Mouse (Mus musculus) CH12.LX (cell line): ENCODE measurements around the gene Hoxa11. TPM values are rescaled to one million over a fixed set of nuclear protein-coding genes. Genes with fewer than 3 reads are reported as not detected.

ENCODE experiments used
- DNase-seq: peaks from one replicate; pipeline ENCODE4 v3.0.0-alpha.2; 2013; ENCODE audit errors: extremely low read depth
- H3K27ac ChIP-seq: 2 replicates; pipeline ENCODE4 v1.5.1; 2012; ENCODE audit warnings: low read depth, mild to moderate bottlenecking, control low read depth, moderate library complexity; ENCODE audit not compliant: insufficient read depth
- H3K27me3 ChIP-seq: replicated peaks from 2 replicates; pipeline ENCODE3; 2012; ENCODE audit warnings: inconsistent platforms
- H3K36me3 ChIP-seq, 2 experiments: replicated peaks in 1 of 2; 2 replicates each; pipeline versions ENCODE3 to v1.6.1; 2012; ENCODE audit warnings: inconsistent platforms in 1 of 2, low read length in 1 of 2, mild to moderate bottlenecking in 1 of 2, mixed read lengths in 1 of 2, moderate library complexity in 1 of 2; ENCODE audit not compliant: control insufficient read depth in 1 of 2, insufficient read depth in 1 of 2
- H3K4me1 ChIP-seq, 2 experiments: 2 replicates each; pipeline ENCODE4 v1.6.1; 2012; ENCODE audit warnings: inconsistent platforms in 1 of 2, moderate library complexity in 1 of 2; ENCODE audit not compliant: insufficient read depth in 2 of 2, control insufficient read depth in 1 of 2
- H3K4me2 ChIP-seq: 2 replicates; pipeline ENCODE4 v1.6.1; 2012; ENCODE audit warnings: low read depth, mild to moderate bottlenecking, control low read depth; ENCODE audit not compliant: poor library complexity, insufficient read depth, severe bottlenecking
- H3K4me3 ChIP-seq, 3 experiments: fragments of 150-350 bp in 1 of 3; sonication (generic) in 1 of 3; replicated peaks in 1 of 3; 2 replicates each; pipeline versions ENCODE3 to v1.5.1; 2011 to 2012; ENCODE audit warnings: low read depth in 2 of 3, low read length in 2 of 3, mild to moderate bottlenecking in 2 of 3, moderate library complexity in 2 of 3, control low read depth in 1 of 3, improper control_type of control experiment in 1 of 3, inconsistent platforms in 1 of 3, mixed read lengths in 1 of 3; ENCODE audit not compliant: poor library complexity in 1 of 3
- H3K79me2 ChIP-seq: replicated peaks from 2 replicates; pipeline ENCODE4 v1.6.1; 2012; ENCODE audit warnings: mild to moderate bottlenecking, moderate library complexity; ENCODE audit not compliant: control insufficient read depth, poor library complexity, insufficient read depth, severe bottlenecking; ENCODE audit errors: extremely low read depth
- H3K9ac ChIP-seq: 2 replicates; pipeline ENCODE4 v1.6.1; 2012; ENCODE audit warnings: low read depth, mild to moderate bottlenecking, control low read depth, moderate library complexity; ENCODE audit not compliant: insufficient read depth
- H3K9me3 ChIP-seq: replicated peaks from 2 replicates; pipeline ENCODE3; 2012; ENCODE audit warnings: low read length, inconsistent platforms, mixed read lengths
- BHLHE40 ChIP-seq: IDR thresholded peaks from 2 replicates; pipeline ENCODE4 v1.6.1; 2011; ENCODE audit warnings: mild to moderate bottlenecking, low read depth, low read length, improper control_type of control experiment
- E2F4 ChIP-seq: IDR thresholded peaks from 2 replicates; pipeline ENCODE4 v1.6.1; 2011; ENCODE audit warnings: low read depth, low read length, improper control_type of control experiment; ENCODE audit not compliant: insufficient replicate concordance
- HCFC1 ChIP-seq: IDR thresholded peaks from 2 replicates; pipeline ENCODE4 v1.6.1; 2012; ENCODE audit warnings: low read depth, mild to moderate bottlenecking, inconsistent platforms, low read length, improper control_type of control experiment
- IRF4 ChIP-seq: IDR thresholded peaks from 2 replicates; pipeline ENCODE4 v1.6.1; 2014; ENCODE audit warnings: low read depth, mild to moderate bottlenecking, inconsistent platforms, low read length, improper control_type of control experiment
- MAFK ChIP-seq: IDR thresholded peaks from 2 replicates; pipeline ENCODE4 v1.6.1; 2011; ENCODE audit warnings: low read length, improper control_type of control experiment; ENCODE audit not compliant: insufficient replicate concordance
- MAZ ChIP-seq: IDR thresholded peaks from 2 replicates; pipeline ENCODE4 v1.6.1; 2012; ENCODE audit warnings: low read depth, mild to moderate bottlenecking, inconsistent platforms, low read length, improper control_type of control experiment, moderate library complexity
- MEF2A ChIP-seq: IDR thresholded peaks from 2 replicates; pipeline ENCODE4 v1.6.1; 2014; ENCODE audit warnings: low read depth, mild to moderate bottlenecking, inconsistent platforms, low read length, improper control_type of control experiment, borderline replicate concordance
- NRF1 ChIP-seq: IDR thresholded peaks from 2 replicates; pipeline ENCODE4 v1.6.1; 2014; ENCODE audit warnings: low read depth, mild to moderate bottlenecking, inconsistent platforms, low read length, improper control_type of control experiment, moderate library complexity
- PAX5 ChIP-seq: IDR thresholded peaks from 2 replicates; pipeline ENCODE4 v1.6.1; 2012; ENCODE audit warnings: low read length, inconsistent platforms, mixed read lengths
- POLR2A ChIP-seq: IDR thresholded peaks from 2 replicates; pipeline ENCODE4 v1.6.1; 2011; ENCODE audit warnings: low read depth, mild to moderate bottlenecking, improper control_type of control experiment, low read length
- POLR2AphosphoS2 ChIP-seq: IDR thresholded peaks from 2 replicates; pipeline ENCODE4 v1.6.1; 2011; ENCODE audit warnings: low read depth, low read length, improper control_type of control experiment
- RAD21 ChIP-seq: IDR thresholded peaks from 2 replicates; pipeline ENCODE4 v1.6.1; 2011; ENCODE audit warnings: low read depth, mild to moderate bottlenecking, low read length, improper control_type of control experiment, moderate library complexity
- RCOR1 ChIP-seq: conservative IDR thresholded peaks from 2 replicates; pipeline ENCODE4 v1.6.1; 2012; ENCODE audit warnings: low read depth, mild to moderate bottlenecking, inconsistent platforms, low read length, improper control_type of control experiment
- TCF12 ChIP-seq: IDR thresholded peaks from 2 replicates; pipeline ENCODE4 v1.6.1; 2014; ENCODE audit warnings: low read depth, mild to moderate bottlenecking, inconsistent platforms, low read length, improper control_type of control experiment
- UBTF ChIP-seq: IDR thresholded peaks from 2 replicates; pipeline ENCODE4 v1.6.1; 2012; ENCODE audit warnings: low read depth, mild to moderate bottlenecking, inconsistent platforms, low read length, improper control_type of control experiment, moderate library complexity
- USF1 ChIP-seq: IDR thresholded peaks from 2 replicates; pipeline ENCODE4 v1.6.1; 2014; ENCODE audit warnings: low read depth, mild to moderate bottlenecking, inconsistent platforms, low read length, improper control_type of control experiment
- USF2 ChIP-seq: conservative IDR thresholded peaks from 2 replicates; pipeline ENCODE4 v1.6.1; 2011; ENCODE audit warnings: low read depth, low read length, improper control_type of control experiment
- ZKSCAN1 ChIP-seq: IDR thresholded peaks from 2 replicates; pipeline ENCODE4 v1.6.1; 2012; ENCODE audit warnings: low read depth, inconsistent platforms, low read length, improper control_type of control experiment, borderline replicate concordance
- ZMIZ1 ChIP-seq: IDR thresholded peaks from 2 replicates; pipeline ENCODE4 v1.6.1; 2012; ENCODE audit warnings: low read depth, mild to moderate bottlenecking, inconsistent platforms, low read length, improper control_type of control experiment
- dilution Hi-C: fragments of 300-500 bp; cut with MboI; formaldehyde crosslinking; loops from 2 replicates; pipeline ENCODE4 v1.14.3; 2020; ENCODE audit warnings: low sequenced_read_pairs; ENCODE audit not compliant: extremely low pct_unique_long_range_greater_than_20kb, extremely low pct_ligation_motif_present
- in situ Hi-C: fragments of 300-500 bp; cut with MboI; formaldehyde crosslinking; loops from 3 replicates; pipeline ENCODE4 v1.14.3; 2019; ENCODE audit warnings: low sequenced_read_pairs, low pct_ligation_motif_present, low pct_unique_long_range_greater_than_20kb, mixed read lengths
- polyA plus RNA-seq: library from polyadenylated mRNA; unstranded; fragments of >175 nt; gene quantifications from 2 replicates; pipeline ENCODE4 v1.2.1, GENCODE M21; 2012; ENCODE audit warnings: low read depth; ENCODE audit not compliant: insufficient read length
- total RNA-seq, 2 experiments: library from RNA; depleted of rRNA; stranded (reverse); fragments of 300-350 nt in 1 of 2; fragments of >200 nt in 1 of 2; gene quantifications; 2 replicates each; pipeline ENCODE4 v1.2.3; 2012 to 2014

Gene Hoxa11
- total and polyA plus RNA-seq, 3 experiments: not detected

DNA sequence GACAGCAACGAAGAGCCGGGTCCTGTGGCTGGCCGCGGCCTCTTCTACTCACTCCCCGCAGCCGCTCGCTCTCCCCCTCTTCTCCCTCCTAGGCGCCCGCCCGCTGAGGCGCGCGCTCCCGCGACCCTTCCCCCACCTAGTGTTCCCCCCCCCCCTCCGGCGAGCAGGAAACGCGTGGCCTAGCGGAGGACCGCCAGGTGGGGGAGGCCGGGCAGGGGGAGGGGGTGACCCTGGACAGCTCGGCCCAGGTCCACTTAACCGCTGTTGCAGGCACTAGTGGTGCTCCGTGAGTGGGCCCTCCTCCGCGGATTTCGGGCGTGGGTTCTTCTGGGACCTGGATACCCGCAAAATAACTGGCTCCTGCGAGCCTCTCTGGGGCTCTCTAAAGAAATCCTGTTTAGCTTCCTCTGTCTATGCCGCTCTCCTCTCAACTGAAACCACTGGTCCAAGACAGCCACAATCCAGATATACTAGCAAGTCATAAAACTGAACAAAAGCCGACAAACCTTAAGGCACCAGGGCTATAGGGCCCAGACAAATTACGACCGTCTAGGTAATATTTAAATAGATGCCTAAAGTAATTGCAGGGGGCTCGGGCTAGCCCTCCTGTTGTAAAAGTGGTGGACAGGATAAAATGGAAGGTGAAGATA, 15.0 kb downstream of the Hoxa11 start, which contains the start of gene Hoxa9:
TSS of gene Hoxa9 (minus strand) at position 574 of the 650 bp plus-strand sequence.
- no peak for TF ChIP-seq HCFC1
- no peak for TF ChIP-seq BHLHE40
- TF ChIP-seq POLR2A: no peak
- no peak for TF ChIP-seq POLR2AphosphoS2
- TF ChIP-seq USF2: no peak
- no peak for TF ChIP-seq TCF12
- TF ChIP-seq MEF2A: no peak
- TF ChIP-seq IRF4: no peak
- TF ChIP-seq PAX5: no peak
- no peak for TF ChIP-seq RAD21
- TF ChIP-seq ZMIZ1: no peak
- no peak for TF ChIP-seq E2F4
- TF ChIP-seq, all 38 proteins: peak for 0
- Histone ChIP-seq H3K27me3 (no peaks in the 10 kb centered on the region), H3K4me3 (no peak within 1 kb of the TSS), H3K4me1 (no peaks in the 10 kb centered on the region), H3K27ac (no peak within 1 kb of the TSS), H3K36me3 (peaks cover 11 to 68% of the 10 kb centered on the region in 2 experiments), H3K79me2 (no peaks in the 10 kb centered on the region), H3K9ac (no peak within 1 kb of the TSS), H3K9me3 (peaks cover 58% of the 10 kb centered on the region), H3K4me2 (no peak within 1 kb of the TSS)
- dilution Hi-C loops (no loop called here), in situ Hi-C loops (no loop called here)
- DNase-seq: no peak

DNA sequence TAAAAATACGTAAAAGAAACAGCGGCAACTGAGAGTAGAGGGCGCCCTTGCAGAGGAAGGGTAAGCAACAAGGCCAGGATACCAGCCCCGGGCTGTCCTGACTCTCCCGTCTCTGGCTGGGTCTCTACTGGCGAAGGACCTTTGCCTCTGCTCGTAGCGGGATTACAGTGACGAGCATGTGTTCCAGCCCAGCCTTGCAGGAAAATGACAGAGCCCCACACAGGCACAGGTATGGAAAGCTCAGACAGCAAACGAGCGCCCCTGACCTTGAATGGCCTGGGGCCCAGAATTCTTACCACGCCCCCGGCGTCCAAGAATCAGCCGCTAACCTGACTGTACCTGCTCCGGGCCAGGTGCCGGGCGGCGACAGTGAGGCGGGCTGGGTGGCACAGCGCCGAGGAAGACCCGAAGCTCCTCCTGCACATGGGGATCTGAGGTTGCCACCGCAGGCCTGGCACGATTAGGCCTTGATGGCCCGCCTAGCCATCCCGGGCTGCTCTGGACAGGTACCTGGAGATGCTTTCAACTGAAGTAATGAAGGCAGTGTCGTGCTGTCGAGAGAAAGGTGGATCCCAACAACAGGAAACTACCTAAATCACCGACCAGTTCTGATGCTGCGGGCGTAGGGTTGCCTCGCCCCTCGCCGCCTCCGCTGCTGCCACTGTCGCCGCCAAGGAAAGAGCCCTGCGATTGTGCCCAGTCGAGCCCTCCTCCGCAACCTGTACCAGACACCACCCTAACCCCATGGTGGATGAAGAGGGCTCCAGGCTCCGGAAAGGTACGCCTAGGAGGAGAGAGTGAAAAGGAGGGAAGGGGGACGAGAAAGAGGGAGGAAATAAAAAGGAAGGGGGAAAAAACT, 15.8 kb downstream of the Hoxa11 start:
- in situ Hi-C loops: loop anchor here (10.0 kb wide), 2 partner anchors 645 to 1015 kb away; no protein-coding TSS in a partner anchor
- H3K4me2 ChIP-seq: no peak overlapping the region
- no peak overlapping the region for H3K27ac ChIP-seq
- H3K79me2 ChIP-seq: no peaks in the 10 kb centered on the region
- no peak overlapping the region for H3K4me3 ChIP-seq
- H3K36me3 ChIP-seq: peaks cover 11 to 63% of the 10 kb centered on the region in 2 experiments
- no peaks in the 10 kb centered on the region for H3K4me1 ChIP-seq
- dilution Hi-C loops: no loop called here
- no peak for TF ChIP-seq ZMIZ1
- no peak for TF ChIP-seq NRF1
- no peak for TF ChIP-seq ZKSCAN1
- TF ChIP-seq MAFK: no peak
- no peak for TF ChIP-seq USF1
- no peak for TF ChIP-seq MAZ
- no peak for TF ChIP-seq RAD21
- TF ChIP-seq UBTF: no peak
- TF ChIP-seq RCOR1: no peak
- no peak for DNase-seq
- peaks cover 53% of the 10 kb centered on the region for H3K9me3 ChIP-seq
- no peaks in the 10 kb centered on the region for H3K27me3 ChIP-seq
- no peak overlapping the region for H3K9ac ChIP-seq
